Mouse (Mus musculus) ES-E14 (cell line): ENCODE data around the gene Txndc11.

Source experiments
- HCFC1 ChIP-seq: IDR thresholded peaks from 2 replicates; pipeline ENCODE4 v1.6.1; 2012; ENCODE audit warnings: low read length, inconsistent platforms, borderline replicate concordance; ENCODE audit not compliant: insufficient read depth
- MAFK ChIP-seq: IDR thresholded peaks from 2 replicates; pipeline ENCODE4 v1.6.1; 2014; ENCODE audit warnings: mild to moderate bottlenecking, low read depth, low read length, inconsistent platforms; ENCODE audit not compliant: insufficient read depth
- ZNF384 ChIP-seq: IDR thresholded peaks from 2 replicates; pipeline ENCODE4 v1.6.1; 2012; ENCODE audit warnings: low read depth, low read length, inconsistent platforms

GRCm38 (mm10) chr16:11035273-11035672 lies 99.2 kb downstream of the Txndc11 start:
- TF ChIP-seq ZNF384 (no peak), HCFC1 (no peak), MAFK (no peak)
